Mouse (Mus musculus): ENCODE measurements at regions not wholly inside any gene's neighbourhood (a gene's known extent, or its start where the extent isn't known, plus 50 kb on each side); places are given as distances from the start of the nearest gene placed in this dataset.
"Not testable (repeated sequence)": the region's sequence is repeated elsewhere in the genome, so short reads cannot be mapped to it uniquely, and the experiment has no call there.

- DNase-seq = no peak
Observed at GRCm38 (mm10) chrX:104931153-104931706, 74.2 kb upstream of the Magee2 start.

GRCm38 (mm10) chrX:104951587-104951986 is 94.5 kb upstream of the Magee2 start:
- DNase-seq = no peak

- DNase-seq = not testable (repeated sequence)
Observed at GRCm38 (mm10) chrX:104952809-104953208, 95.7 kb upstream of the Magee2 start.

GRCm38 (mm10) chrX:104953391-104953790 is 96.3 kb upstream of the Magee2 start:
- not testable (repeated sequence) for DNase-seq

GRCm38 (mm10) chrX:104978432-104978831 is 101.1 kb upstream of the Pbdc1 start:
- DNase-seq = no peak

GRCm38 (mm10) chrX:105003260-105003659 is 76.3 kb upstream of the Pbdc1 start:
- no peak for DNase-seq

- DNase-seq = peak; percentile 13
Observed at GRCm38 (mm10) chrX:105006445-105006844, 73.1 kb upstream of the Pbdc1 start.

Data from adrenal gland, postnatal 14 days (tissue).